Mouse (Mus musculus): Measurements from ENCODE around the gene Tfap2e.

GRCm38 (mm10) chr4:126753268-126754230, 17.5 kb upstream of the Tfap2e start, which contains the start of the genes Ncdn and AU040320:
- TF ChIP-seq CTCF (IDR thresholded peaks at IDR 0.05; ENCODE audit: control insufficient read depth, insufficient read depth, low read length) (no peak), POLR2A (IDR thresholded peaks at IDR 0.05; ENCODE audit: borderline replicate concordance, control insufficient read depth, low read depth, low read length) (peak; percentile 73; the same call in 1 of the 2 replicates)
